Mouse (Mus musculus): Measurements from ENCODE around the gene Lancl1.

GRCm38 (mm10) chr1:66987558-66988190 lies 51.0 kb downstream of the Lancl1 start:
- no peak for TF ChIP-seq POLR2A (IDR thresholded peaks at IDR 0.05; ENCODE audit: borderline replicate concordance, control insufficient read depth, low read depth, low read length)
- no peak for TF ChIP-seq CTCF (IDR thresholded peaks at IDR 0.05; ENCODE audit: control insufficient read depth, insufficient read depth, low read length)

Measured in bone marrow, adult 2 months (tissue).